Comparison of ENCODE assay signal across 8 mouse cellular contexts in the genomic region with DNA sequence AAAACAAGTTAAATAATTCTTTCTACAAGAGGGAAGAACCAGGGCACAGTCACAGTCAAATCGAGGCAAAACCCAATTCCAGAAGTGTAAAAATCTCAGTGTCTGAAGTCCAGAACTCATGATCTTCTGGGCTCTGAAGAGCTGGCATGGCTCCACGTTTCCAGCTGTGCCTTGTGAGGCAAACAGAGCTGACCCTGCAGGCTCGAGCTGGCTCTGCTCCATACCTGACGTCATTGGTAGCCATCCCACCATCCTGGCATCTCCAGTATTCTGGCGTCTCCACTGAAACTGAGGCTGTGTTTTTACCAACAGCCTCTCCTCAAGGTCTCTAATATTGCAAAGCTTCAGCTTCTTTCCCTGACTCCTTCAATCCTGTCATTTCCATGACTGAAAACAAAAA.
DNase-seq lines count a peak whose midpoint lies in the region; ATAC-seq lines count a peak whose summit lies in the region.
"Had no signal": no experiment of that assay in that cellular context is flagged by ENCODE, and none has a peak within 500 bp of the region (broad histone marks: within the 10 kb centered on the region; RNA-seq: fewer than 3 reads in every experiment).

No protein-coding gene starts in this region.

- WGBS in kidney, embryonic 14.5 days: 67% methylated on average over 5 of the region's 5 CpGs

- H3K4me2 ChIP-seq in kidney, embryonic 14.5 days (replicated peaks; ENCODE audit: low read depth, low read length): no peak overlapping the region

- DNase-seq in kidney, adult 11 months: peak; percentile 22
- peak; percentile 58 for DNase-seq in Muller cell, postnatal 12 days (ENCODE audit: inconsistent ontology term)
- DNase-seq in cerebellum, adult 18-20 months: peak; percentile 1 to 8
- peak; percentile 68 for DNase-seq in kidney, postnatal 10 days
- DNase-seq in urinary bladder, postnatal 25 days (ENCODE audit: low spot score): no peak

- H3K9ac ChIP-seq in kidney, embryonic 14.5 days (ENCODE audit: low read depth, low read length): no peak overlapping the region

- no peak for ATAC-seq in kidney, embryonic 14.5 days (ENCODE audit: low FRiP score, low TSS enrichment)
- ATAC-seq in megakaryocyte progenitor cell, adult 5-6 weeks (replicated peaks; ENCODE audit: poor library complexity): no peak

- no peaks in the 10 kb centered on the region for H3K9me3 ChIP-seq in kidney, embryonic 14.5 days (ENCODE audit: control insufficient read depth, low read length)

- H3K4me1 ChIP-seq in kidney, embryonic 14.5 days (ENCODE audit: control insufficient read depth, insufficient read depth, low read length): no peaks in the 10 kb centered on the region

- H3K36me3 ChIP-seq in kidney, embryonic 14.5 days (ENCODE audit: control insufficient read depth, insufficient read depth, low read length): no peaks in the 10 kb centered on the region
- H3K36me3 ChIP-seq: G1E had no signal

- H3K27me3 ChIP-seq in kidney, embryonic 14.5 days (ENCODE audit: control insufficient read depth, insufficient read depth, low read length): no peaks in the 10 kb centered on the region

- H3K27ac ChIP-seq in kidney, embryonic 14.5 days (ENCODE audit: low read depth, low read length): no peak overlapping the region

- H3K4me3 ChIP-seq in kidney, embryonic 14.5 days (ENCODE audit: low read length): no peak overlapping the region
